Mouse (Mus musculus) CH12.LX (cell line): Measurements from ENCODE around the gene Fxyd7.

Experiments
- CTCF ChIP-seq, 2 experiments: IDR thresholded peaks in 1 of 2; conservative IDR thresholded peaks in 1 of 2; 2 replicates each; pipeline ENCODE4 v1.5.1; 2011 to 2012; ENCODE audit warnings: low read depth in 2 of 2, low read length in 2 of 2, improper control_type of control experiment in 1 of 2, inconsistent platforms in 1 of 2, mild to moderate bottlenecking in 1 of 2, moderate library complexity in 1 of 2
- ELF1 ChIP-seq: IDR thresholded peaks from 2 replicates; pipeline ENCODE4 v1.6.1; 2014; ENCODE audit warnings: low read depth, mild to moderate bottlenecking, inconsistent platforms, low read length, improper control_type of control experiment
- JUND ChIP-seq: conservative IDR thresholded peaks from 2 replicates; pipeline ENCODE4 v1.6.1; 2011; ENCODE audit warnings: low read depth, low read length, improper control_type of control experiment
- KAT2A ChIP-seq: IDR thresholded peaks from 2 replicates; pipeline ENCODE4 v1.6.1; 2012; ENCODE audit warnings: low read length, improper control_type of control experiment, inconsistent platforms; ENCODE audit not compliant: insufficient replicate concordance
- MAFK ChIP-seq: IDR thresholded peaks from 2 replicates; pipeline ENCODE4 v1.6.1; 2011; ENCODE audit warnings: low read length, improper control_type of control experiment; ENCODE audit not compliant: insufficient replicate concordance
- MAZ ChIP-seq: IDR thresholded peaks from 2 replicates; pipeline ENCODE4 v1.6.1; 2012; ENCODE audit warnings: low read depth, mild to moderate bottlenecking, inconsistent platforms, low read length, improper control_type of control experiment, moderate library complexity
- NELFE ChIP-seq: IDR thresholded peaks from 2 replicates; pipeline ENCODE4 v1.6.1; 2011; ENCODE audit warnings: low read depth, low read length, improper control_type of control experiment
- PAX5 ChIP-seq: IDR thresholded peaks from 2 replicates; pipeline ENCODE4 v1.6.1; 2012; ENCODE audit warnings: low read length, inconsistent platforms, mixed read lengths
- SMC3 ChIP-seq: IDR thresholded peaks from 2 replicates; pipeline ENCODE4 v1.6.1; 2011; ENCODE audit warnings: low read depth, low read length, improper control_type of control experiment
- ZKSCAN1 ChIP-seq: IDR thresholded peaks from 2 replicates; pipeline ENCODE4 v1.6.1; 2012; ENCODE audit warnings: low read depth, inconsistent platforms, low read length, improper control_type of control experiment, borderline replicate concordance

GRCm38 (mm10) chr7:31059919-31060620 is 8.8 kb upstream of the Fxyd7 start:
- TF ChIP-seq CTCF (conservative IDR thresholded peaks at IDR 0.05 in 1 of 2, IDR thresholded peaks at IDR 0.05 in 1 of 2; ENCODE audit: low read depth in 2 of 2, low read length in 2 of 2) = no peak
- TF ChIP-seq PAX5 = no peak
- no peak for TF ChIP-seq KAT2A
- TF ChIP-seq MAFK = no peak
- TF ChIP-seq ZKSCAN1 = no peak
- no peak for TF ChIP-seq MAZ
- no peak for TF ChIP-seq JUND
- no peak for TF ChIP-seq NELFE
- no peak for TF ChIP-seq SMC3
- TF ChIP-seq ELF1 = no peak
